Mouse (Mus musculus) brain, embryonic 14.5 days (tissue): Measurements from ENCODE around the gene Pnrc2. TPM values are rescaled to one million over a fixed set of nuclear protein-coding genes. Genes with fewer than 3 reads are reported as not detected.

ENCODE experiments used
- DNase-seq: peaks from one replicate; pipeline ENCODE4 v3.0.0-alpha.2; 2011; ENCODE audit warnings: low read depth
- CTCF ChIP-seq: fragments of 200-500 bp; IDR thresholded peaks from 2 replicates; pipeline ENCODE4 v1.5.1; 2012; ENCODE audit warnings: inconsistent platforms, mild to moderate bottlenecking, moderate library complexity, borderline replicate concordance; ENCODE audit not compliant: insufficient read depth, insufficient read length; ENCODE audit errors: extremely low read depth
- POLR2A ChIP-seq: fragments of 200-500 bp; IDR thresholded peaks from 2 replicates; pipeline ENCODE4 v1.6.1; 2012; ENCODE audit warnings: mild to moderate bottlenecking, inconsistent platforms, borderline replicate concordance; ENCODE audit not compliant: poor library complexity, insufficient read depth, insufficient read length, severe bottlenecking; ENCODE audit errors: extremely low read depth
- polyA plus RNA-seq: library from polyadenylated mRNA; depleted of rRNA; stranded (reverse); fragments of >200 nt; gene quantifications from 2 replicates; pipeline ENCODE4 v1.2.3, GENCODE M21; 2012

The Pnrc2 gene
- polyA plus RNA-seq, 1 experiment = 67.1 TPM

- no peak for DNase-seq
- TF ChIP-seq CTCF (no peak), POLR2A (no peak)
Observed at GRCm38 (mm10) chr4:135879021-135879420, 5.4 kb upstream of the Pnrc2 start.

GRCm38 (mm10) chr4:135877742-135878141 lies 4.1 kb upstream of the Pnrc2 start:
- no peak for DNase-seq
- no peak for TF ChIP-seq POLR2A
- TF ChIP-seq CTCF = peak; percentile 32; the same call in 1 of the 2 replicates

GRCm38 (mm10) chr4:135876583-135877020 lies 3.0 kb upstream of the Pnrc2 start:
- DNase-seq = peak; percentile 84
- TF ChIP-seq POLR2A (no peak), CTCF (no peak)

- TF ChIP-seq POLR2A = no peak
- TF ChIP-seq CTCF = no peak
- no peak for DNase-seq
Observed at GRCm38 (mm10) chr4:135875991-135876582, 2.4 kb upstream of the Pnrc2 start.

GRCm38 (mm10) chr4:135875546-135875945 lies 1.9 kb upstream of the Pnrc2 start:
- TF ChIP-seq CTCF (no peak), POLR2A (no peak)
- no peak for DNase-seq

GRCm38 (mm10) chr4:135874564-135875535 lies 1.2 kb upstream of the Pnrc2 start:
- TF ChIP-seq POLR2A (no peak), CTCF (no peak)
- no peak for DNase-seq

GRCm38 (mm10) chr4:135872589-135873391 lies 860 bp downstream of the Pnrc2 start:
- TF ChIP-seq CTCF (no peak), POLR2A (no peak)
- DNase-seq = no peak

GRCm38 (mm10) chr4:135872015-135872414 lies 1.6 kb downstream of the Pnrc2 start:
- no peak for DNase-seq
- TF ChIP-seq CTCF = no peak
- TF ChIP-seq POLR2A = no peak

GRCm38 (mm10) chr4:135870227-135871023 lies 3.2 kb downstream of the Pnrc2 start:
- DNase-seq = no peak
- TF ChIP-seq POLR2A = no peak
- TF ChIP-seq CTCF = no peak

GRCm38 (mm10) chr4:135868996-135869395 lies 4.7 kb downstream of the Pnrc2 start:
- no peak for DNase-seq
- no peak for TF ChIP-seq CTCF
- TF ChIP-seq POLR2A = no peak

- DNase-seq = no peak
- no peak for TF ChIP-seq POLR2A
- TF ChIP-seq CTCF = no peak
Observed at GRCm38 (mm10) chr4:135857597-135858186, 16.0 kb downstream of the Pnrc2 start.
